Mouse (Mus musculus) CD4-positive, CD25-positive, alpha-beta regulatory T cell, adult 2 months (primary cell): ENCODE data around the gene Spop.

Source experiments
- DNase-seq: peaks from one replicate; pipeline ENCODE4 v3.0.0-alpha.2; 2012; ENCODE audit warnings: low read depth, low spot score

Gene Spop

GRCm38 (mm10) chr11:95413641-95414535, at the start of gene Spop:
Gene Spop, plus strand, starts transcription at chr11:95414080.
- peak; percentile 96 for DNase-seq

GRCm38 (mm10) chr11:95364388-95364787, 49.5 kb upstream of the Spop start:
- DNase-seq = no peak

GRCm38 (mm10) chr11:95365596-95365995, 48.3 kb upstream of the Spop start:
- DNase-seq = no peak

GRCm38 (mm10) chr11:95366280-95366897, 47.5 kb upstream of the Spop start:
- DNase-seq = no peak

- peak; percentile 74 for DNase-seq
Measured at GRCm38 (mm10) chr11:95367011-95367735, 46.7 kb upstream of the Spop start.

GRCm38 (mm10) chr11:95368231-95368823, 45.6 kb upstream of the Spop start:
- no peak for DNase-seq

- no peak for DNase-seq
Measured at GRCm38 (mm10) chr11:95368871-95369270, 45.0 kb upstream of the Spop start.

GRCm38 (mm10) chr11:95369964-95370890, 43.7 kb upstream of the Spop start:
- no peak for DNase-seq

GRCm38 (mm10) chr11:95371182-95371581, 42.7 kb upstream of the Spop start:
- no peak for DNase-seq

- peak; percentile 52 for DNase-seq
Measured at GRCm38 (mm10) chr11:95378926-95379325, 35.0 kb upstream of the Spop start.

- no peak for DNase-seq
Measured at GRCm38 (mm10) chr11:95379552-95379951, 34.3 kb upstream of the Spop start.

- no peak for DNase-seq
Measured at GRCm38 (mm10) chr11:95380711-95381110, 33.2 kb upstream of the Spop start.

GRCm38 (mm10) chr11:95381146-95381545, 32.7 kb upstream of the Spop start:
- DNase-seq = no peak

- DNase-seq = no peak
Measured at GRCm38 (mm10) chr11:95383331-95383986, 30.4 kb upstream of the Spop start.

- DNase-seq = no peak
Measured at GRCm38 (mm10) chr11:95384004-95384318, 29.9 kb upstream of the Spop start.

GRCm38 (mm10) chr11:95384319-95384972, 29.4 kb upstream of the Spop start, which contains the start of gene Slc35b1:
Gene Slc35b1, plus strand, starts transcription at chr11:95384692.
- peak; percentile 98 for DNase-seq

- no peak for DNase-seq
Measured at GRCm38 (mm10) chr11:95384973-95385320, 28.9 kb upstream of the Spop start.

- DNase-seq = no peak
Measured at GRCm38 (mm10) chr11:95387354-95387753, 26.5 kb upstream of the Spop start.

- no peak for DNase-seq
Measured at GRCm38 (mm10) chr11:95389006-95389405, 24.9 kb upstream of the Spop start.

GRCm38 (mm10) chr11:95390420-95390819, 23.5 kb upstream of the Spop start:
- no peak for DNase-seq
